ENCODE assay signal across 19 mouse cellular contexts in the genomic region with DNA sequence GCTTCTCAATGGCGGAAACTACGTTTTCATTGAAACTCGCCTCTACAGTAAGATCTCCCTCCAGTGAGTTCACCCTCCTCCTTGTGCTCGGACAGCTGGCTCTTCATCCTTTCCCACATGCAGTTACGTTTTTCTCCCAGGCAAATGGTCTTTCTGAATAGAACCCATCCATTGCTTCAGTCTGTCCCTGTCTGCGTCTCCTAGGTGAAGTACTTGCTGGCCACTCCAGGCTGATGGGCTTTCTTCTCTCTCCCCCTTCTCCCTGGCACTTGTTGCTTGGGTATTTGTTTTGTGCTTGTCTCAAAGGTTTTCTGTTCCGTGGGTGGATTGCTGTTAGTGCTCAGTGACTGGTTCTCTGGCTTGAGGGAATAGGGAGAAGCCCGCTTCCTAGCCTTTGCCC.
A peak's percentile ranks its signal among the peaks of the same experiment; 100 is the strongest.
DNase-seq lines count a peak whose midpoint lies in the region; ATAC-seq and TF ChIP-seq lines count a peak whose summit lies in the region.
"Had no signal": no experiment of that assay in that cellular context is flagged by ENCODE, and none has a peak within 500 bp of the region (broad histone marks: within the 10 kb centered on the region; RNA-seq: fewer than 3 reads in every experiment).

No protein-coding gene starts in this region.

- no peak for DNase-seq in hindbrain, embryonic 10.5 days (ENCODE audit: low spot score)
- peak; percentile 49 for DNase-seq in midbrain, postnatal 0 days (ENCODE audit: low spot score)
- no peak for DNase-seq in midbrain, embryonic 14.5 days
- DNase-seq: adrenal gland, adult 2 months; adrenal gland, postnatal 36 days; cerebellum, adult 11-12 months; cerebellum, adult 9-10 months; cerebellum, postnatal 36 days; gastrocnemius, postnatal 10 days; heart, adult 18-20 months; kidney, adult 18-20 months had no signal

- no peak overlapping the region for H3K4me3 ChIP-seq in hindbrain, embryonic 10.5 days
- no peak overlapping the region for H3K4me3 ChIP-seq in hindbrain, embryonic 12.5 days
- no peak overlapping the region for H3K4me3 ChIP-seq in midbrain, postnatal 0 days (ENCODE audit: low read depth, low read length)
- no peak overlapping the region for H3K4me3 ChIP-seq in midbrain, embryonic 14.5 days (replicated peaks; ENCODE audit: low read depth, low read length)
- no peak overlapping the region for H3K4me3 ChIP-seq in hindbrain, embryonic 15.5 days
- no peak overlapping the region for H3K4me3 ChIP-seq in neural tube, embryonic 15.5 days (replicated peaks)
- no peak overlapping the region for H3K4me3 ChIP-seq in kidney, embryonic 14.5 days (ENCODE audit: low read length)
- H3K4me3 ChIP-seq: embryonic facial prominence, embryonic 13.5 days; forebrain, embryonic 15.5 days; heart, embryonic 12.5 days; intestine, embryonic 15.5 days had no signal

- H3K9ac ChIP-seq in hindbrain, embryonic 12.5 days, result no peak overlapping the region
- no peak overlapping the region for H3K9ac ChIP-seq in midbrain, postnatal 0 days (replicated peaks; ENCODE audit: low read length, poor library complexity, severe bottlenecking)
- no peak overlapping the region for H3K9ac ChIP-seq in midbrain, embryonic 14.5 days (replicated peaks; ENCODE audit: low read length)
- H3K9ac ChIP-seq in hindbrain, embryonic 15.5 days, result no peak overlapping the region
- H3K9ac ChIP-seq in neural tube, embryonic 15.5 days (replicated peaks), result no peak overlapping the region
- H3K9ac ChIP-seq in kidney, embryonic 14.5 days (ENCODE audit: low read depth, low read length), result no peak overlapping the region
- H3K9ac ChIP-seq: embryonic facial prominence, embryonic 13.5 days; forebrain, embryonic 15.5 days; heart, embryonic 12.5 days; intestine, embryonic 15.5 days had no signal

- H3K9me3 ChIP-seq in hindbrain, embryonic 10.5 days, result no peaks in the 10 kb centered on the region
- no peaks in the 10 kb centered on the region for H3K9me3 ChIP-seq in hindbrain, embryonic 12.5 days (replicated peaks)
- no peaks in the 10 kb centered on the region for H3K9me3 ChIP-seq in midbrain, postnatal 0 days (ENCODE audit: low read length)
- no peaks in the 10 kb centered on the region for H3K9me3 ChIP-seq in midbrain, embryonic 14.5 days (ENCODE audit: control insufficient read depth, low read length)
- no peaks in the 10 kb centered on the region for H3K9me3 ChIP-seq in hindbrain, embryonic 15.5 days
- no peaks in the 10 kb centered on the region for H3K9me3 ChIP-seq in neural tube, embryonic 15.5 days (replicated peaks)
- no peaks in the 10 kb centered on the region for H3K9me3 ChIP-seq in kidney, embryonic 14.5 days (ENCODE audit: control insufficient read depth, low read length)
- H3K9me3 ChIP-seq: embryonic facial prominence, embryonic 13.5 days; forebrain, embryonic 15.5 days; heart, embryonic 12.5 days; intestine, embryonic 15.5 days had no signal

- ATAC-seq in hindbrain, embryonic 12.5 days (ENCODE audit: low FRiP score), result no peak
- no peak for ATAC-seq in midbrain, postnatal 0 days (ENCODE audit: low FRiP score)
- no peak for ATAC-seq in midbrain, embryonic 14.5 days (ENCODE audit: low FRiP score, low TSS enrichment)
- peak; percentile 72; the same call in 1 of the 2 replicates for ATAC-seq in hindbrain, embryonic 15.5 days (ENCODE audit: low FRiP score, low read depth)
- ATAC-seq in neural tube, embryonic 15.5 days (ENCODE audit: low FRiP score), result peak; percentile 61; the same call in 1 of the 2 replicates
- no peak for ATAC-seq in kidney, embryonic 14.5 days (ENCODE audit: low FRiP score, low TSS enrichment)
- ATAC-seq: forebrain, embryonic 15.5 days; intestine, embryonic 15.5 days had no signal

- H3K27me3 ChIP-seq in hindbrain, embryonic 10.5 days (ENCODE audit: insufficient read depth, poor library complexity, severe bottlenecking), result no peaks in the 10 kb centered on the region
- 0 out of 2 replicates have a peak, but pooled peaks cover 4% of the 10 kb centered on the region for H3K27me3 ChIP-seq in hindbrain, embryonic 12.5 days
- no peaks in the 10 kb centered on the region for H3K27me3 ChIP-seq in midbrain, postnatal 0 days (ENCODE audit: insufficient read depth, low read length)
- H3K27me3 ChIP-seq in midbrain, embryonic 14.5 days (ENCODE audit: control insufficient read depth, insufficient read depth, low read length), result no peaks in the 10 kb centered on the region; the same call in 1 of the 2 replicates
- H3K27me3 ChIP-seq in hindbrain, embryonic 15.5 days, result no peaks in the 10 kb centered on the region
- no peaks in the 10 kb centered on the region for H3K27me3 ChIP-seq in neural tube, embryonic 15.5 days (replicated peaks)
- H3K27me3 ChIP-seq in kidney, embryonic 14.5 days (ENCODE audit: control insufficient read depth, insufficient read depth, low read length), result no peaks in the 10 kb centered on the region
- H3K27me3 ChIP-seq: embryonic facial prominence, embryonic 13.5 days; forebrain, embryonic 15.5 days; heart, embryonic 12.5 days; intestine, embryonic 15.5 days had no signal

- no peak overlapping the region for H3K4me2 ChIP-seq in hindbrain, embryonic 12.5 days (replicated peaks)
- no peak overlapping the region for H3K4me2 ChIP-seq in midbrain, postnatal 0 days (ENCODE audit: low read depth, low read length, poor library complexity, severe bottlenecking)
- H3K4me2 ChIP-seq in midbrain, embryonic 14.5 days (ENCODE audit: low read length), result no peak overlapping the region
- H3K4me2 ChIP-seq in hindbrain, embryonic 15.5 days, result no peak overlapping the region
- no peak overlapping the region for H3K4me2 ChIP-seq in neural tube, embryonic 15.5 days
- no peak overlapping the region for H3K4me2 ChIP-seq in kidney, embryonic 14.5 days (replicated peaks; ENCODE audit: low read depth, low read length)
- H3K4me2 ChIP-seq: embryonic facial prominence, embryonic 13.5 days; forebrain, embryonic 15.5 days; heart, embryonic 12.5 days; intestine, embryonic 15.5 days had no signal

- TF ChIP-seq CTCF in midbrain, postnatal 0 days (IDR thresholded peaks at IDR 0.05), result no peak

- no peaks in the 10 kb centered on the region for H3K36me3 ChIP-seq in hindbrain, embryonic 10.5 days
- H3K36me3 ChIP-seq in hindbrain, embryonic 12.5 days, result no peaks in the 10 kb centered on the region
- H3K36me3 ChIP-seq in midbrain, postnatal 0 days (ENCODE audit: insufficient read depth, low read length), result 0 out of 2 replicates have a peak, but pooled peaks cover 2% of the 10 kb centered on the region
- H3K36me3 ChIP-seq in midbrain, embryonic 14.5 days (ENCODE audit: control insufficient read depth, insufficient read depth, low read length), result no peaks in the 10 kb centered on the region
- no peaks in the 10 kb centered on the region for H3K36me3 ChIP-seq in hindbrain, embryonic 15.5 days
- H3K36me3 ChIP-seq in neural tube, embryonic 15.5 days, result no peaks in the 10 kb centered on the region
- H3K36me3 ChIP-seq in kidney, embryonic 14.5 days (ENCODE audit: control insufficient read depth, insufficient read depth, low read length), result no peaks in the 10 kb centered on the region
- H3K36me3 ChIP-seq: embryonic facial prominence, embryonic 13.5 days; forebrain, embryonic 15.5 days; heart, embryonic 12.5 days; intestine, embryonic 15.5 days had no signal

- H3K27ac ChIP-seq in hindbrain, embryonic 10.5 days, result peak overlapping the region; percentile 8; the same call in 1 of the 2 replicates
- no peak overlapping the region for H3K27ac ChIP-seq in hindbrain, embryonic 12.5 days
- H3K27ac ChIP-seq in midbrain, postnatal 0 days (ENCODE audit: low read depth, low read length), result 0 out of 2 replicates have a peak overlapping the region, but pooled peaks have one; percentile 26
- no peak overlapping the region for H3K27ac ChIP-seq in midbrain, embryonic 14.5 days (replicated peaks; ENCODE audit: low read depth, low read length)
- H3K27ac ChIP-seq in hindbrain, embryonic 15.5 days (replicated peaks), result no peak overlapping the region
- no peak overlapping the region for H3K27ac ChIP-seq in neural tube, embryonic 15.5 days (replicated peaks)
- H3K27ac ChIP-seq in kidney, embryonic 14.5 days (ENCODE audit: low read depth, low read length), result no peak overlapping the region
- H3K27ac ChIP-seq: embryonic facial prominence, embryonic 13.5 days; intestine, embryonic 15.5 days had no signal

- peaks cover 22% of the 10 kb centered on the region for H3K4me1 ChIP-seq in hindbrain, embryonic 10.5 days (replicated peaks)
- H3K4me1 ChIP-seq in hindbrain, embryonic 12.5 days, result peaks cover 7% of the 10 kb centered on the region
- H3K4me1 ChIP-seq in midbrain, postnatal 0 days (ENCODE audit: insufficient read depth, low read length), result no peaks in the 10 kb centered on the region
- 0 out of 2 replicates have a peak, but pooled peaks cover 5% of the 10 kb centered on the region for H3K4me1 ChIP-seq in midbrain, embryonic 14.5 days (ENCODE audit: control insufficient read depth, insufficient read depth, low read length)
- H3K4me1 ChIP-seq in hindbrain, embryonic 15.5 days (replicated peaks), result peaks cover 9% of the 10 kb centered on the region; the same call in 1 of the 2 replicates
- H3K4me1 ChIP-seq in neural tube, embryonic 15.5 days, result peaks cover 3% of the 10 kb centered on the region; the same call in 1 of the 2 replicates
- no peaks in the 10 kb centered on the region for H3K4me1 ChIP-seq in kidney, embryonic 14.5 days (ENCODE audit: control insufficient read depth, insufficient read depth, low read length)
- H3K4me1 ChIP-seq: embryonic facial prominence, embryonic 13.5 days; intestine, embryonic 15.5 days had no signal

- 72% methylated on average over 8 of the region's 8 CpGs for WGBS in hindbrain, embryonic 10.5 days
- 68% methylated on average over 8 of the region's 8 CpGs for WGBS in hindbrain, embryonic 12.5 days
- WGBS in midbrain, postnatal 0 days, result 72% methylated on average over 8 of the region's 8 CpGs
- 74% methylated on average over 8 of the region's 8 CpGs for WGBS in midbrain, embryonic 14.5 days
- 58% methylated on average over 8 of the region's 8 CpGs for WGBS in hindbrain, embryonic 15.5 days
- WGBS in neural tube, embryonic 15.5 days, result 63% methylated on average over 8 of the region's 8 CpGs
- WGBS in kidney, embryonic 14.5 days, result 79% methylated on average over 8 of the region's 8 CpGs

Comparison
In these comparisons a context has a peak if more than half of its experiments do, and no peak if none do; other contexts are left out.
1. H3K27ac ChIP-seq: peak in hindbrain, embryonic 10.5 days (single experiment) and midbrain, postnatal 0 days (single experiment); none in hindbrain, embryonic 12.5 days (single experiment), midbrain, embryonic 14.5 days (single experiment), hindbrain, embryonic 15.5 days (single experiment), neural tube, embryonic 15.5 days (single experiment) and kidney, embryonic 14.5 days (single experiment).
2. ATAC-seq: peak in hindbrain, embryonic 15.5 days (single experiment) and neural tube, embryonic 15.5 days (single experiment); none in hindbrain, embryonic 12.5 days (single experiment), midbrain, postnatal 0 days (single experiment), midbrain, embryonic 14.5 days (single experiment) and kidney, embryonic 14.5 days (single experiment).